Mouse (Mus musculus) embryonic fibroblast, embryonic 13.5 days (primary cell): ENCODE results near the gene Gtpbp4.

ENCODE experiments used
- CTCF ChIP-seq: IDR thresholded peaks from 2 replicates; pipeline ENCODE4 v1.5.1; 2011; ENCODE audit warnings: mild to moderate bottlenecking, control low read depth, low read length, moderate library complexity, borderline replicate concordance; ENCODE audit not compliant: insufficient read depth
- POLR2A ChIP-seq: IDR thresholded peaks from 2 replicates; pipeline ENCODE4 v1.6.1; 2011; ENCODE audit warnings: low read depth, mild to moderate bottlenecking, control low read depth, low read length, moderate library complexity

DNA sequence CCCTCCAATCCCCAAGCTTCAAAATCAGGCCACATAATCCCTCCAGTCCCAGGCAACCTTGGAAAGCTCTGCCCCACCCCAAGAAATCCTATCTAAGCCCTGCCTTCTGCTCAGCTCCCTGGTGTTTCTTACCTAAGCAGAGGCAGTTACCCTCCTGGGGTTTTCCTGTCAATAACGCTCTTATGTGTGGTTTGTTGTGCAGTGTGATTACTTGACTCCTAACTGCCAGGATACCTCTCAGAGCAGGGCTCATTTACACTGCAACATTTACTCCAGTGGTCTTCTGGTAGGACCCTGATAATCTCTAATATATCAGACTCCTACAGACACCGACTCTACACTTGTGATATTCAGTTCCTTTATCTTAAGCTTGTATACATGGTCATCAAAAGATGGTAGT, 62.4 kb downstream of the Gtpbp4 start:
- no peak for TF ChIP-seq CTCF
- TF ChIP-seq POLR2A, result no peak
